Mouse (Mus musculus) ovary, postnatal 36 days (tissue): Measurements from ENCODE around the gene Reps1.

Source experiments
- DNase-seq: peaks from one replicate; pipeline ENCODE4 v3.0.0; 2022; ENCODE audit warnings: low spot score, mixed read lengths

Gene Reps1

GRCm38 (mm10) chr10:18139615-18140014 is 84.0 kb downstream of the Reps1 start:
- no peak for DNase-seq

GRCm38 (mm10) chr10:18141389-18141788 is 85.7 kb downstream of the Reps1 start:
- DNase-seq: peak; percentile 11

- no peak for DNase-seq
These were observed 86.6 kb downstream of the Reps1 start for GRCm38 (mm10) chr10:18142231-18142630.

- DNase-seq: no peak
These were observed 91.6 kb downstream of the Reps1 start for GRCm38 (mm10) chr10:18147224-18147623.

- no peak for DNase-seq
These were observed 106.8 kb downstream of the Reps1 start for GRCm38 (mm10) chr10:18162435-18162971.
